Mouse (Mus musculus) urinary bladder, postnatal 4 days (tissue): Measurements from ENCODE around the gene Tuba4a.

Source experiments
- DNase-seq, 2 experiments: peaks; one replicate each; pipeline ENCODE4 v3.0.0; 2021 to 2022; ENCODE audit warnings: low spot score in 2 of 2

Tuba4a gene

GRCm38 (mm10) chr1:75168093-75168471 is 51.6 kb downstream of the Tuba4a start:
- DNase-seq = no peak
